Mouse (Mus musculus) megakaryocyte-erythroid progenitor cell, adult 5-6 weeks (primary cell): ENCODE results near the gene Itga2. TPM values are rescaled to one million over a fixed set of nuclear protein-coding genes. Genes with fewer than 3 reads are reported as not detected.

Source experiments
- ATAC-seq: replicated peaks from 2 replicates; pipeline ENCODE4 v1.8.0; 2016; ENCODE audit warnings: mild to moderate bottlenecking, inconsistent platforms; ENCODE audit not compliant: severe bottlenecking, poor library complexity, low FRiP score, low TSS enrichment
- total RNA-seq, 2 experiments: library from RNA; stranded (forward) in 1 of 2; stranded (reverse) in 1 of 2; fragments of 200-1000, 215-1000 nt in 1 of 2; fragments of >200 nt in 1 of 2; fragmentation: Nextera tagmentation in 1 of 2; gene quantifications; 2 replicates each; pipeline ENCODE4 v1.2.3; 2014 to 2017

Gene Itga2
- total RNA-seq, 2 experiments from 2014 or later, result 0.39 to 0.61 TPM

DNA sequence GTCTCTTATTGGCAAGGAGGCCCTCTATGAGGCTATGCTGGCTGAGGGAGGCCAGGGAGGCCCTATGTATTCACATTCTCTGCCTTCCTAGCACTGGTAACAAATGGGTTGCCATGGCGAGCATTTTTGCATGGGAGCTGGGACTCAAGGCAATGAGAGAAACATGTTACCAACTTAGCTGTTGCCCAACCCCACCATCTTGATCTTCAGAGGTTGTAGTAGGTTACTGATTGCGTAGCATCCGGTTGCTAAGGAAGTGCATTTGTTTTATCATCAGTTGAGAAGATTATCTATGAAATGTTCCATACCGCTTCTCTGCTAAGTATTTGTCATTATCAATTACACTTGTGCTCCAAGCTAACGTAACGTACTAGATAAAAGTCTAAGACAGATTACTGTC, 44.2 kb downstream of the Itga2 start:
- ATAC-seq, result no peak

DNA sequence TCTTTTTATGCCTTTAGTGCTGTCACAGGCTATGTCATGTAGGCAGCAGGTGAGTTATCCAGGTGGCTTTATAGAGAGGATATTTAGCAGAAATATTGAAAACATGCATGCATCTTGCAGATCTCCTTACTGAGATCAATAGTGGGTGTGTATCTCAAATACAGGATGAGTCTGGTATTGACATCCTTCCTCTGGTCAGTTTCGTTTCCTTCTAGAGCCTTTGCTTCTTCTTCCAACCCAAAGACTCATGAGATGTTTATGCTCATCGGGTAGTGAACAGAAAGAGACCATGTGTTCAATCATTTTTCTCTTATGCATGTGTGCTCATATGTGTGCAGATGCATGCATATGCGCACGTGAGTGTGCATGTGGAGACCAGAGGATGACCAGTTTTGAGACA, 44.6 kb downstream of the Itga2 start:
- ATAC-seq, result no peak

DNA sequence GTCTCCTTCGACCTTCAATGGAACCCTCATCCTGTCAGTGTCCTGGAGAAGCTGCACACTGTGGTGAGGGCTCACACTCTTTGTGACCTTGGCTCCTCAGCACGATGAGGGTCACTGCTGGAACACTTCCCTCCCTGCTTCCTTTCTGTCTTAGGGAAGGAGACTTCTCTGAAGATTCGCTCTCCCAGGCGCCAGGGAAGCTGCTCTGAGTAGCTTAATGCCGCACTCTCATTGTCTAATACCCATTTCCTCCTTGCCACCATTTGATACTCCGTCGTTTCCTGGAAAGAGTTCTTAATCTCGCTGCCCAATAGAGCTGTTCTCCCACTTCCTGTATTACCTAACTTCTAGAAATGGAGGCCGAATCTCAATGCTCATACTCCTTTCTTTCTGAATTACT, 46.7 kb downstream of the Itga2 start:
- no peak for ATAC-seq

GRCm38 (mm10) chr13:114878667-114879066, 53.2 kb downstream of the Itga2 start:
- no peak for ATAC-seq

DNA sequence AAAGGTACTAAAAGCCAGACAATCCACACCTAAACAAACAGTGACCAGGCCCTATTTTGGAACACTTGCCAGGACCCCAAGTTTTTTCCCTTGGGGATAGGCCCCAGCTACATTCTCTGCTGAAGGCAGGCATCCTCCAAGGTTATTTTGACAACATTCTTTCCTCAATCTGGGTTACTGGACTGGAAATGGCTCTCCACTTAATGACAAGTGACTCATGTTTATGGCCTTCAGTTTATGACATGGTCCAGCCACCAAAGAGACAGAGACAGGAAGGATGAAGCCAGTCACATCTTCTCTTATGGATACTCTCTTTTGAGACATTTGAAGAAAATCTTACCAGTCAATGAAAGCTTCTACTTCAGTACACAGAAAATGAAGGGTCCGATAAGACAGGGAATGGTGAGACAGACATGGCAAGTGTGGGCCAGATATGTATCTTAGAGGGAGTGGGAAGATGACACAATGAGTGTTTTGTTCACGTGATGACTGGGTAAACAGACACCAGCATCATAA, 55.8 kb downstream of the Itga2 start:
- no peak for ATAC-seq

- no peak for ATAC-seq
Measured at GRCm38 (mm10) chr13:114874738-114875137, 57.2 kb downstream of the Itga2 start.

DNA sequence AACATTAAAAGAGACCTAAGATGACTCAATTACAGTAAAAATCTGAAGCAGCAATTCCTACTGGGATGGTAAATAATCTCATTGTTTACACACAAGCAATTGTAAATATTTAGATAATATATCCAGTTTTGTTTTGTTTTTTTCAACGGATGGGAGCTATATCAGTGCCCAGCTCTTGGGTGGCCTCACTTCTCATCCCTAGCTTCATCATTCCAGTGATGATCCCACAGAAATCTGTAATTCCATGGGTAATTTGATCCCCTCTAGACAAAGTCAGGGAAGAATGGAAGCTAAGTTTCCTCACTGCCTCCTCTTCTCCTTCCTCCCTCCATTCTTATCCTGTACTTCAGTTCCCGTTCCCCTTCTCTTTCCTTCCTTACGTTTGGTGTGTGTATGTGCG, 74.4 kb downstream of the Itga2 start:
- ATAC-seq, result no peak

- no peak for ATAC-seq
Measured at GRCm38 (mm10) chr13:114856269-114856627, 75.7 kb downstream of the Itga2 start.

DNA sequence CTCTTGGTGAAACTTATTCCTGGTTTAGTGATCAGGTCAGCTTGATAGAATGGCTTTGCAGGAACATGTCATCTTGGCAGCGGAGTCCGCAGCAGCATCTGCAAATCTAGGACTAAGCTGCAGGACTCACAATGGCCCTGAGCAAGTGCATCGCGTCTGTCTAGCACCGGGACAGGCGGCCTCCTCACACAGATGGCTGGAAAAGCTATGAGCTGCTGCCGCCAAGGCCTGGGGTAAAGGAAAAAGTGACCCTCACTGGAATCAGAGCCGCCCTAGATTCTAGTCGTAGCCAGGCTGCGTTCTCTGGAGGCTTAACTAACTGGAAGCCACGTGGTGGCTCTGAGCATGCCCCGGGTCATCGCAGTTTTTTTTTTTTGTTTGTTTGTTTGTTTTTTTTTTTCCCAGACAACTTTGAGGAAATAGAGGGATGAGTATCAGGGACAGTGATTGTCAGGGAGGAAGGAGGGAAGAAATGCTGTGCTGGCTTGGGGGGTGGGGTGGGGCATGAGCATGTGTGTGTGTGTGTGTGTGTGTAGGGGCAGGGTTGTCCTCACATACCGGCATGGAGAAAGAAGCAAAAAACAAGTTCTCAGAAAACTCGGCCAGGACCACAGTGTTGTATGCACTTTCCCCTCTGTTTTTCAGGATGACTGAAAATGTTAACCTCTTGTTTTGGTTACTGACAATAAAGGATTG, 76.2 kb downstream of the Itga2 start:
- ATAC-seq, result no peak

- ATAC-seq, result no peak
Measured at GRCm38 (mm10) chr13:114854428-114854827, 77.5 kb downstream of the Itga2 start.

DNA sequence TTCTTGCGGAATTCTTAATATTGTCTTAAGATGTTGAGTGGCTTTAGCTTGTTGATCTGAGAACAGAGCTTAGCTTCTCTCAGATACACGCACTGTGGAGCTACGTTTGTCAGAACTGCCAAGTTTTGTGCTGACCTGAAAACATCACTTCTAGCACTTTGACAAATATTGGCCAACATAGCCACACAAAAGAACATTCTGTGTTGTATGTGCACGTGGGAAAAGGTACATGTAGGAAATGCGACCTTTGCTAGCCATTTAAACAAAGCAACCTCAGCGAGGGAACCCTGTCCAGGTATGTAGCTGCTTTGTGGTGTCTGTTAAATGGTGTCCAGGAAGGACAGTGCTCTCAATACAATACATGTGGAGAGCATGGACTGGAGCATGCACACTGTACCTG, 77.9 kb downstream of the Itga2 start:
- no peak for ATAC-seq

DNA sequence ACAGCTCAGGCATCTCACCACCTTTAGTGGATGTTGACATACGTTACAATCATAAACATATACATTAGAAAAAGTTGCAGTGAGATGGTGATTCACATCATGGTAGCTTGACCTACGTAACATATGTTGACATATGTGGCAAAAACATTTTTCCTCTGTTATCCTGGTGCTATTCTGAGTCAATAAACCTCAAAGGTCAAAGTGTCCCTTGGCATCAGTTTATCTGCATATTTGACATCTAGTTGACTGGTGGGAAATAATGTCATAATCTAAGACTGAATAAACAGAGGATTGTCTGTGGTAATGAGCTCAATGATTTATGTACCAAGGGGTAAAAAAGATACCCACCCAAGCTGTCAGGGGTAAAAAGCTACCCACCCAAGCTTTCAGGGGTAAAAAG, 78.7 kb downstream of the Itga2 start:
- ATAC-seq, result no peak

DNA sequence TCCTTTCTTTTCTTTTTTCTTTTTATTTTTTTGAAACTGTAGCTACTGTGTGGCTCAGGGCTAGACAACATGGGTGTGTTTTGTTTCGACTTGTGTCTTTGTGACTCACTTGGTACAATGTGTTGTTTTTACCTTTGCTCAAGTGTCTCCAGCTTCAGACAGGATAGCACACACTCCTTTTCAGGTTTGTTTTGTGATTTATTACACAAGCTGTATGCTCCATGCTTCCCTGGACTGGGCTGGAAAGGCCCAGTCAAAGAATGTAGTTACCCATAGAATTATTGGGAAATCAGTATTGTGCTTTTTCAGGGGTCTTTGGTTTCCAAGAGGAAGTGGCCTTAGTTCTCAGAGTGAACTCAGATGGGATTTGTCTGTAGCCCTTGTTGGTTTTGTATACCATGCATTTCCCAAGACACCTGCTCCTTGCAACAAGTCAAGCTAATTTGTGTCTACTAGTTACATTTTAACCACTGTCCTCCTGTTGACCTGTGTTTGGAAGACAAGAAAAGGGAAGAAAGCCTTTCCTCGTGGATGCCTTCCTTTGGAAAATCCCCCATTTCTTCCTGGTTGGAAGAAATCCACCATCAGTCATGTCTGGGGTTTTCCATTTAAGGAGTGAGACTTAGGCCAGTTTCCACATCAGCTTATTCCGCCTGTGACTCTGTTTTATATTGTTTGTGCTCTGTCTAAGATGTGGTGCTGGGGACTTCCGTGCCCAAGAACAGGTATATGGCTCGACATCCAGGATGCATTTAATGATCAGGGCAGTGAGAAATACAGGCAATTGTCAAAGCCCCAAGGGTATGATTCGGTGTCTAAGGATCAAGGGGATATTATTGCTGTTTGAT, 79.4 kb downstream of the Itga2 start:
- ATAC-seq, result no peak

GRCm38 (mm10) chr13:114848945-114849344, 83.0 kb downstream of the Itga2 start:
- no peak for ATAC-seq

DNA sequence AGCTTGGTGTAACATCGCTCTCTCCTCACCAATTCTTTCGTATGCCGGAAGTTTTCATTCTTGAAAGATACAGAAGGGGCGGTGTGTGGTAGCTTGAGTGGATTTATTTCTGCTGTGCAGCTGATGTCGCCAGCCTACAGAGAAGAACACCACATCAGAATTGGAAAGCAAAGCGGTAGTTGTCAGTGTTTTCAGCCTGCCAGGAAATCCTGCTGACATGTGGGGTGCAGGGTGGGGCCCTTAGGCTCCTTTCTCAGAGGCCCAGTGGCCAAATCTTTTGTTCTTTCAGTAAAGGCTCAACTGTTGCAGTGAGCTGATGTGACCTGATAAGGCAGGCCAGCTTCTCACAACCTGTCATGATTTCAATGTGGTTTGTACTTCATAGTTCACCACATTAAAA, 86.1 kb downstream of the Itga2 start:
- ATAC-seq, result peak; percentile 67

GRCm38 (mm10) chr13:114843318-114843717, 88.6 kb downstream of the Itga2 start:
- ATAC-seq, result no peak

DNA sequence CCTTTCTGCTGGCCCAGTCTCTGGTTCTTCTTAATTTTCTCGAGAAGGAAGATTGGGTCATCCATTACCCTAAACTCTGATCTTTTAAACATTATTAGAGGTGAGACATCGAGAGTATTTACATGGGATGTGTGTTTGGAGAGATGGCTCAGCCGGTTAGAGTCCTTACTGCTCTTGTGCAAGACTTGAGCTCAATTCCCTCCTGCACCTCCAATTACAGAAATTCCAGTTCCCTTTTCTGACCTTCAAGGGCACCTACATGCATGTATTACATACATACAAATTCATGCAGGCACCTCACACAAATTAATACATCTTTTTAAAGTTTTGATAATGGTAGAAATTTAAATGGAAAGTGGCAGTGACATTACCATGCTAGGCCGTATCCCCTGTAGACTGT, 91.4 kb downstream of the Itga2 start:
- no peak for ATAC-seq

- ATAC-seq, result no peak
Measured at GRCm38 (mm10) chr13:114839098-114839497, 92.8 kb downstream of the Itga2 start.

GRCm38 (mm10) chr13:114838535-114838990, 93.3 kb downstream of the Itga2 start:
- ATAC-seq, result no peak

DNA sequence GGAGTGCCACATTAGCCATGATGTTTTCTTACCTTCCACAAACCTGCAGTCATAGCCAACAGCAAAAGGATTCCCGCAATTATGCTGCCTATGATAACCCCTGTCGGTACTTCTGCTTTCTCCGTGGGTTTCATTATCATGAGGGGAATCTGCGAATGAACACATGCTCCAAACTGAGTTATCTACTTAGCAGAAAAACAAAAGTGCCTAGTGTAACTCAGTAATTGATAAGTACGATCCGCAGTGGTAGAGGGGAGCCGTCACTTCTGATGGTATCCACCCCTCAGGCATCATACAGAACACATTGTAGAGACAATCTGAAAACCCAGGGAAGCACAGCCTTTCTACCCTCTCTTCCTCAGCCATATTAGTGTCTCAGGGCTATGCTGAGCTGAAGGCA, 94.8 kb downstream of the Itga2 start:
- ATAC-seq, result peak; percentile 77

- ATAC-seq, result no peak
Measured at GRCm38 (mm10) chr13:114834580-114834979, 97.3 kb downstream of the Itga2 start.
